Mouse (Mus musculus): ENCODE measurements around the gene Cxcr5. TPM values are rescaled to one million over a fixed set of nuclear protein-coding genes. Genes with fewer than 3 reads are reported as not detected.

The Cxcr5 gene
- polyA plus RNA-seq, 1 experiment: not detected

GRCm38 (mm10) chr9:44473184-44473583 lies 88.5 kb downstream of the Cxcr5 start:
- Histone ChIP-seq H3K4me1 (ENCODE audit: control insufficient read depth, insufficient read depth, low read length) (no peaks in the 10 kb centered on the region), H3K36me3 (ENCODE audit: control insufficient read depth, insufficient read depth, low read length, poor library complexity, severe bottlenecking) (no peaks in the 10 kb centered on the region), H3K27ac (ENCODE audit: insufficient read depth, low read length) (no peak overlapping the region), H3K9ac (ENCODE audit: low read depth, poor library complexity, severe bottlenecking) (no peak overlapping the region), H3K9me3 (replicated peaks; ENCODE audit: control insufficient read depth, insufficient read depth, low read length, poor library complexity, severe bottlenecking) (no peaks in the 10 kb centered on the region), H3K27me3 (ENCODE audit: control insufficient read depth, insufficient read depth, low read length, poor library complexity, severe bottlenecking) (no peaks in the 10 kb centered on the region), H3K4me3 (ENCODE audit: low read depth, low read length) (no peak overlapping the region)
- TF ChIP-seq EP300 (IDR thresholded peaks at IDR 0.05; ENCODE audit: insufficient read depth, low read depth, low read length): no peak
- TF ChIP-seq POLR2A (IDR thresholded peaks at IDR 0.05; ENCODE audit: insufficient read depth, low read length): no peak
- TF ChIP-seq CTCF (IDR thresholded peaks at IDR 0.05; ENCODE audit: low read depth, low read length): no peak

- Histone ChIP-seq H3K27ac (ENCODE audit: insufficient read depth, low read length) (no peak overlapping the region), H3K9ac (ENCODE audit: low read depth, poor library complexity, severe bottlenecking) (no peak overlapping the region), H3K4me1 (ENCODE audit: control insufficient read depth, insufficient read depth, low read length) (no peaks in the 10 kb centered on the region), H3K27me3 (ENCODE audit: control insufficient read depth, insufficient read depth, low read length, poor library complexity, severe bottlenecking) (no peaks in the 10 kb centered on the region), H3K4me3 (ENCODE audit: low read depth, low read length) (no peak overlapping the region), H3K9me3 (replicated peaks; ENCODE audit: control insufficient read depth, insufficient read depth, low read length, poor library complexity, severe bottlenecking) (no peaks in the 10 kb centered on the region), H3K36me3 (ENCODE audit: control insufficient read depth, insufficient read depth, low read length, poor library complexity, severe bottlenecking) (no peaks in the 10 kb centered on the region)
- TF ChIP-seq EP300 (IDR thresholded peaks at IDR 0.05; ENCODE audit: insufficient read depth, low read depth, low read length) (no peak), POLR2A (IDR thresholded peaks at IDR 0.05; ENCODE audit: insufficient read depth, low read length) (no peak), CTCF (IDR thresholded peaks at IDR 0.05; ENCODE audit: low read depth, low read length) (no peak)
Measured at GRCm38 (mm10) chr9:44468800-44469199, 92.9 kb downstream of the Cxcr5 start.

- H3K27me3 ChIP-seq (ENCODE audit: control insufficient read depth, insufficient read depth, low read length, poor library complexity, severe bottlenecking): no peaks in the 10 kb centered on the region
Measured at GRCm38 (mm10) chr9:44468224-44468623, 93.5 kb downstream of the Cxcr5 start.

DNA sequence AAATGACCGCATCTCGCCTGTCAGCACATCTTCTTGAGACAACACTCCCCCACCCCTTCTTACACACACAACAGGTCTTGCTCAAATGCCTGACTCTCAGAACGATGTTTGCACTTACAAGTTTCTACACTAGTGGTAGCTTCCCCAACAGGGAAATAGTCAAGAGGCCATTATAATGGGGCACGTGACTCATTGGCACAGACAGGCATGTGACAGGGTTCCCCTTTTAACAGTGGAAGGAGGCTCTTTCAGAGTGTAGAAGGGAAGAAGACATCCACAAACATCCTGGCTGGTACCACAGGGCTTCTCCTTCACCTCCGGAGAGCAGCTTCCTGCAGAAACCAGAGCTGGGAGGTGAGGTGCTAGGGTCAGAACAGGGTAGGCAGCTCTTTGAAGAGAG lies 99.7 kb downstream of the Cxcr5 start:
- Histone ChIP-seq H3K9ac (ENCODE audit: low read depth, poor library complexity, severe bottlenecking) (no peak overlapping the region), H3K4me3 (ENCODE audit: low read depth, low read length) (no peak overlapping the region), H3K9me3 (replicated peaks; ENCODE audit: control insufficient read depth, insufficient read depth, low read length, poor library complexity, severe bottlenecking) (no peaks in the 10 kb centered on the region), H3K27ac (ENCODE audit: insufficient read depth, low read length) (no peak overlapping the region), H3K27me3 (ENCODE audit: control insufficient read depth, insufficient read depth, low read length, poor library complexity, severe bottlenecking) (no peaks in the 10 kb centered on the region), H3K36me3 (ENCODE audit: control insufficient read depth, insufficient read depth, low read length, poor library complexity, severe bottlenecking) (no peaks in the 10 kb centered on the region), H3K4me1 (ENCODE audit: control insufficient read depth, insufficient read depth, low read length) (no peaks in the 10 kb centered on the region)
- TF ChIP-seq CTCF (IDR thresholded peaks at IDR 0.05; ENCODE audit: low read depth, low read length) (no peak), EP300 (IDR thresholded peaks at IDR 0.05; ENCODE audit: insufficient read depth, low read depth, low read length) (no peak), POLR2A (IDR thresholded peaks at IDR 0.05; ENCODE audit: insufficient read depth, low read length) (no peak)

More at GRCm38 (mm10) chr9:44468224-44468623, 93.5 kb downstream of the Cxcr5 start:
- no peaks in the 10 kb centered on the region for H3K36me3 ChIP-seq (ENCODE audit: control insufficient read depth, insufficient read depth, low read length, poor library complexity, severe bottlenecking)
- no peaks in the 10 kb centered on the region for H3K9me3 ChIP-seq (replicated peaks; ENCODE audit: control insufficient read depth, insufficient read depth, low read length, poor library complexity, severe bottlenecking)
- no peak overlapping the region for H3K4me3 ChIP-seq (ENCODE audit: low read depth, low read length)
- no peaks in the 10 kb centered on the region for H3K4me1 ChIP-seq (ENCODE audit: control insufficient read depth, insufficient read depth, low read length)
- H3K27ac ChIP-seq (ENCODE audit: insufficient read depth, low read length): no peak overlapping the region
- no peak for TF ChIP-seq EP300 (IDR thresholded peaks at IDR 0.05; ENCODE audit: insufficient read depth, low read depth, low read length)
- no peak for TF ChIP-seq CTCF (IDR thresholded peaks at IDR 0.05; ENCODE audit: low read depth, low read length)
- TF ChIP-seq POLR2A (IDR thresholded peaks at IDR 0.05; ENCODE audit: insufficient read depth, low read length): no peak
- H3K9ac ChIP-seq (ENCODE audit: low read depth, poor library complexity, severe bottlenecking): no peak overlapping the region

Other genes with a start within 250 kb of the Cxcr5 start
- gene C2cd2l, start 241.6 kb downstream of the Cxcr5 start, polyA plus RNA-seq (2011; ENCODE audit: insufficient read depth, insufficient read length, low read depth, missing spikeins): 5.1 and 7.0 TPM in 2 replicates
- gene Dpagt1, start 235.9 kb downstream of the Cxcr5 start, polyA plus RNA-seq (2011; ENCODE audit: insufficient read depth, insufficient read length, low read depth, missing spikeins): 13.7 and 17.4 TPM in 2 replicates
- gene H2afx, start 227.2 kb downstream of the Cxcr5 start, polyA plus RNA-seq (2011; ENCODE audit: insufficient read depth, insufficient read length, low read depth, missing spikeins): 173 and 202 TPM in 2 replicates
- gene Hmbs, start 217.6 kb downstream of the Cxcr5 start, polyA plus RNA-seq (2011; ENCODE audit: insufficient read depth, insufficient read length, low read depth, missing spikeins): 76.5 and 80.3 TPM in 2 replicates
- 26.7 and 30.5 TPM in 2 replicates for gene Vps11, start 200.2 kb downstream of the Cxcr5 start, polyA plus RNA-seq (2011; ENCODE audit: insufficient read depth, insufficient read length, low read depth, missing spikeins)
- gene Hyou1, start 182.4 kb downstream of the Cxcr5 start, polyA plus RNA-seq (2011; ENCODE audit: insufficient read depth, insufficient read length, low read depth, missing spikeins): 114 and 147 TPM in 2 replicates
- 7.7 and 8.1 TPM in 2 replicates for gene Slc37a4, start 165.0 kb downstream of the Cxcr5 start, polyA plus RNA-seq (2011; ENCODE audit: insufficient read depth, insufficient read length, low read depth, missing spikeins)
- 4,348 and 4,428 TPM in 2 replicates for gene Rps25, start 154.7 kb downstream of the Cxcr5 start, polyA plus RNA-seq (2011; ENCODE audit: insufficient read depth, insufficient read length, low read depth, missing spikeins)
- 83.0 and 89.8 TPM in 2 replicates for gene Trappc4, start 154.3 kb downstream of the Cxcr5 start, polyA plus RNA-seq (2011; ENCODE audit: insufficient read depth, insufficient read length, low read depth, missing spikeins)
- 13.7 and 14.3 TPM in 2 replicates for gene Ccdc84, start 143.3 kb downstream of the Cxcr5 start, polyA plus RNA-seq (2011; ENCODE audit: insufficient read depth, insufficient read length, low read depth, missing spikeins)
- 1.3 and 1.8 TPM in 2 replicates for gene Foxr1, start 120.7 kb downstream of the Cxcr5 start, polyA plus RNA-seq (2011; ENCODE audit: insufficient read depth, insufficient read length, low read depth, missing spikeins)
- 1.7 and 2.5 TPM in 2 replicates for gene Upk2, start 106.9 kb downstream of the Cxcr5 start, polyA plus RNA-seq (2011; ENCODE audit: insufficient read depth, insufficient read length, low read depth, missing spikeins)
- gene Bcl9l, start 79.1 kb downstream of the Cxcr5 start, polyA plus RNA-seq (2011; ENCODE audit: insufficient read depth, insufficient read length, low read depth, missing spikeins): 22.6 and 25.6 TPM in 2 replicates
- 165 and 176 TPM in 2 replicates for gene Ddx6, start 43.0 kb upstream of the Cxcr5 start, polyA plus RNA-seq (2011; ENCODE audit: insufficient read depth, insufficient read length, low read depth, missing spikeins)
- gene Treh, start 111.4 kb upstream of the Cxcr5 start, polyA plus RNA-seq (2011; ENCODE audit: insufficient read depth, insufficient read length, low read depth, missing spikeins): not detected in 2 replicates
- gene Phldb1, start 173.3 kb upstream of the Cxcr5 start, polyA plus RNA-seq (2011; ENCODE audit: insufficient read depth, insufficient read length, low read depth, missing spikeins): 19.0 and 22.3 TPM in 2 replicates
- 259 and 291 TPM in 2 replicates for gene Arcn1, start 206.0 kb upstream of the Cxcr5 start, polyA plus RNA-seq (2011; ENCODE audit: insufficient read depth, insufficient read length, low read depth, missing spikeins)
- 329 and 336 TPM in 2 replicates for gene Ift46, start 206.0 kb upstream of the Cxcr5 start, polyA plus RNA-seq (2011; ENCODE audit: insufficient read depth, insufficient read length, low read depth, missing spikeins)
- 1.5 and 2.0 TPM in 2 replicates for gene Tmem25, start 237.4 kb upstream of the Cxcr5 start, polyA plus RNA-seq (2011; ENCODE audit: insufficient read depth, insufficient read length, low read depth, missing spikeins)
- not detected in 2 replicates for gene Ttc36, start 241.2 kb upstream of the Cxcr5 start, polyA plus RNA-seq (2011; ENCODE audit: insufficient read depth, insufficient read length, low read depth, missing spikeins)